7 mouse cellular contexts compared by ENCODE assay signal in the genomic region with DNA sequence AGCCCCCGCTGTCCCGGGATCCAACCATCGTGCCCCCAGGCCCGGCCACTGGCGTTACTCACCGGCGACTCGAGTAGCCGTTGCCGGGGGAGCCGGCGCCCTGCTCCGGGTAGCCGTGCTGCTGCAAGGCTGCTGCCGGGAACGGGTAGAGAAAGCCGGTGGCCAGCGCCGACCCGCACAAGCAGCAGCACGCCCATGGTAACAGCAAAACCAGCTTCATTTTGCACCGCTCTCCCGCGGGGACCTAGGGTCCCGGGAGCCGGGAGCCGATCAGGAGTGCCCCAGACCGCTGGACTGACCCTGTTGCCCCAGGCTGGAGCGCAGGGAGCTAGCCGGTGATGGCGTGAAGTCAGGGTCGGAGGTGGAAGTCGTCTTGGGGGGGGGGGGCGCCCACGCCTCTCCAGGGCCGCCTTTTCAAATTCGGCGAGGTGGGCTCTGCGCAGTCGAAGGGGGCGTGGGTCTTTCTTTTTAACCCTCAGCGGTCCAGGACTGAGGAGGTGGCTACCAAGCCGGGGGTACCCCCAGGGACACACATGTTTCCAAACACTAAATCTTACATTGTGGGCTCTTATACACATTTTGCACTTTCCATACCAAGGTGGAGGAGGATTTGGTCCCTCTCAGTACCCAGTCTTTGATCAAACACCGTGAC. TPM values are rescaled to one million over a fixed set of nuclear protein-coding genes. Genes with fewer than 3 reads are reported as not detected.
A peak's percentile ranks its signal among the peaks of the same experiment; 100 is the strongest.
DNase-seq lines count a peak whose midpoint lies in the region; ATAC-seq and TF ChIP-seq lines count a peak whose summit lies in the region.

A gene (minus strand): TSS at position 422 of the 652 bp plus-strand sequence.

- no peak for TF ChIP-seq CTCF in olfactory bulb, adult 2 months (IDR thresholded peaks at IDR 0.05; ENCODE audit: insufficient read depth, low read depth, low read length)

- H3K27ac ChIP-seq in lung, embryonic 15.5 days, result no peak within 1 kb of the TSS
- H3K27ac ChIP-seq in embryonic facial prominence, embryonic 13.5 days, result peak within 1 kb of the TSS; percentile 94
- H3K27ac ChIP-seq in heart, embryonic 14.5 days (replicated peaks in 1 of 2; ENCODE audit: control insufficient read depth in 1 of 2, insufficient read depth in 1 of 2, low read depth in 2 of 2, low read length in 2 of 2), result no peak within 1 kb of the TSS
- no peak within 1 kb of the TSS for H3K27ac ChIP-seq in olfactory bulb, adult 2 months (ENCODE audit: insufficient read depth, low read depth, low read length)

- H3K9ac ChIP-seq in lung, embryonic 15.5 days, result peak within 1 kb of the TSS; percentile 32
- H3K9ac ChIP-seq in embryonic facial prominence, embryonic 13.5 days, result peak within 1 kb of the TSS; percentile 95
- H3K9ac ChIP-seq in heart, embryonic 14.5 days (ENCODE audit: low read length), result peak within 1 kb of the TSS; percentile 73

- WGBS in lung, embryonic 15.5 days, result 2% methylated on average over 44 of the region's 44 CpGs
- 1% methylated on average over 44 of the region's 44 CpGs for WGBS in embryonic facial prominence, embryonic 13.5 days
- 2% methylated on average over 41 of the region's 44 CpGs for WGBS in heart, embryonic 14.5 days
- WGBS in olfactory bulb, adult 2 months, result 2% methylated on average over 43 of the region's 44 CpGs

- H3K9me3 ChIP-seq in lung, embryonic 15.5 days, result no peaks in the 10 kb centered on the region
- no peaks in the 10 kb centered on the region for H3K9me3 ChIP-seq in embryonic facial prominence, embryonic 13.5 days
- H3K9me3 ChIP-seq in heart, embryonic 14.5 days (ENCODE audit: control insufficient read depth, low read length), result no peaks in the 10 kb centered on the region

- intact Hi-C loops in left cerebral cortex, postnatal 4 days (cut with DNase I), result no loop called here

- H3K27me3 ChIP-seq in lung, embryonic 15.5 days, result peaks cover 32% of the 10 kb centered on the region
- H3K27me3 ChIP-seq in embryonic facial prominence, embryonic 13.5 days, result no peaks in the 10 kb centered on the region; the same call in 1 of the 2 replicates
- peaks cover 31% of the 10 kb centered on the region for H3K27me3 ChIP-seq in heart, embryonic 14.5 days (ENCODE audit: control insufficient read depth, insufficient read depth, low read length)

- peak within 1 kb of the TSS; percentile 73 for H3K4me2 ChIP-seq in lung, embryonic 15.5 days
- H3K4me2 ChIP-seq in embryonic facial prominence, embryonic 13.5 days, result peak within 1 kb of the TSS; percentile 72
- peak within 1 kb of the TSS; percentile 82 for H3K4me2 ChIP-seq in heart, embryonic 14.5 days (ENCODE audit: low read length)

- H3K36me3 ChIP-seq in lung, embryonic 15.5 days, result no peaks in the 10 kb centered on the region
- H3K36me3 ChIP-seq in embryonic facial prominence, embryonic 13.5 days, result peaks cover 17% of the 10 kb centered on the region; the same call in 1 of the 2 replicates
- no peaks in the 10 kb centered on the region for H3K36me3 ChIP-seq in heart, embryonic 14.5 days (ENCODE audit: control insufficient read depth, insufficient read depth, low read length)

- peaks cover 21% of the 10 kb centered on the region; the same call in 1 of the 2 replicates for H3K4me1 ChIP-seq in lung, embryonic 15.5 days
- peaks cover 54% of the 10 kb centered on the region for H3K4me1 ChIP-seq in embryonic facial prominence, embryonic 13.5 days
- peaks cover 2 to 13% of the 10 kb centered on the region in 2 experiments; a peak in 3 of 4 replicates for H3K4me1 ChIP-seq in heart, embryonic 14.5 days (ENCODE audit: control insufficient read depth in 2 of 2, insufficient read depth in 2 of 2, low read length in 2 of 2)
- H3K4me1 ChIP-seq in olfactory bulb, adult 2 months (ENCODE audit: control insufficient read depth, insufficient read depth, low read length), result peaks cover 16% of the 10 kb centered on the region

- no peak for TF ChIP-seq POLR2A in olfactory bulb, adult 2 months (IDR thresholded peaks at IDR 0.05; ENCODE audit: insufficient read depth, low read depth, low read length)

- peak within 1 kb of the TSS; percentile 40 for H3K4me3 ChIP-seq in lung, embryonic 15.5 days
- H3K4me3 ChIP-seq in embryonic facial prominence, embryonic 13.5 days, result peak within 1 kb of the TSS; percentile 89
- H3K4me3 ChIP-seq in heart, embryonic 14.5 days (ENCODE audit: control insufficient read depth in 1 of 2, insufficient read depth in 1 of 2, low read depth in 1 of 2, low read length in 2 of 2), result peak within 1 kb of the TSS; percentile 48 to 53
- peak within 1 kb of the TSS; percentile 27 for H3K4me3 ChIP-seq in olfactory bulb, adult 2 months (ENCODE audit: insufficient read depth, low read depth, low read length)

- DNase-seq in lung, postnatal 14 days, result no peak
- peak; percentile 37 for DNase-seq in left cerebral cortex, postnatal 4 days
- no peak for DNase-seq in cerebellum, adult 18-20 months

- 0 out of 2 replicates have a peak, but pooled peaks have one; percentile 30 for ATAC-seq in lung, embryonic 15.5 days (ENCODE audit: borderline replicate concordance, extremely low read depth, low FRiP score, low TSS enrichment)
- peak; percentile 48; the same call in 1 of the 2 replicates for ATAC-seq in embryonic facial prominence, embryonic 13.5 days (ENCODE audit: insufficient number of reproducible peaks, insufficient read depth, low FRiP score, low TSS enrichment, low read depth)
- no peak for ATAC-seq in heart, embryonic 14.5 days (ENCODE audit: insufficient number of reproducible peaks, insufficient read depth, low FRiP score, low read depth)

RNA-seq across cellular contexts. Expression of the gene that starts here (rescaled TPM):
- 12.1 and 13.5 TPM in 2 replicates for polyA plus RNA-seq in lung, embryonic 15.5 days (2015; fragmentation: Nextera tagmentation; extraction: Ambion mirVana)
- 273 and 319 TPM in 2 replicates for polyA plus RNA-seq in embryonic facial prominence, embryonic 13.5 days (2015; fragmentation: Nextera tagmentation; extraction: Ambion mirVana)
- polyA plus RNA-seq in heart, embryonic 14.5 days (2014; fragmentation: Nextera tagmentation; extraction: Ambion mirVana), result 7.8 and 14.2 TPM in 2 replicates
- 10 to 100 TPM; 28.0 to 28.6 TPM for total RNA-seq in left cerebral cortex, postnatal 4 days (2021)
- not detected in 2 replicates for polyA plus RNA-seq in olfactory bulb, adult 2 months (2012; ENCODE audit: insufficient read depth, insufficient read length, low replicate concordance, missing spikeins)

Comparison
In these comparisons a context has a peak if more than half of its experiments do, and no peak if none do; other contexts are left out.
1. H3K4me3 ChIP-seq: peak in every context shown above with its lines; median percentile 89 in embryonic facial prominence, embryonic 13.5 days; 50 in heart, embryonic 14.5 days; 40 in lung, embryonic 15.5 days; 27 in olfactory bulb, adult 2 months.
2. H3K9ac ChIP-seq: peak in every context shown above with its lines; median percentile 95 in embryonic facial prominence, embryonic 13.5 days; 73 in heart, embryonic 14.5 days; 32 in lung, embryonic 15.5 days.